Mouse (Mus musculus) intestine, embryonic 16.5 days (tissue): ENCODE data around the gene Smarcc2. TPM values are rescaled to one million over a fixed set of nuclear protein-coding genes. Genes with fewer than 3 reads are reported as not detected.

Source experiments
- ATAC-seq: fragments of 200-750 bp; cut with Nextera tagmentation; 2 replicates; pipeline ENCODE4 v1.8.0; 2017; ENCODE audit warnings: moderate TSS enrichment, moderate library complexity
- H3K27ac ChIP-seq: fragments of 300-500 bp; sonication (generic); 2 replicates; pipeline ENCODE4 v1.5.1; 2014; ENCODE audit warnings: mild to moderate bottlenecking, low read length
- H3K27me3 ChIP-seq: fragments of 300-500 bp; sonication (generic); replicated peaks from 2 replicates; pipeline ENCODE4 v1.6.1; 2014; ENCODE audit warnings: low read length, control low read depth, mixed read lengths; ENCODE audit not compliant: control insufficient read depth, insufficient read depth
- H3K36me3 ChIP-seq: fragments of 300-500 bp; sonication (generic); 2 replicates; pipeline ENCODE4 v1.6.1; 2014; ENCODE audit warnings: low read length, control low read depth; ENCODE audit not compliant: control insufficient read depth, insufficient read depth
- H3K4me1 ChIP-seq: fragments of 300-500 bp; sonication (generic); 2 replicates; pipeline ENCODE4 v1.6.1; 2014; ENCODE audit warnings: low read length, control low read depth, mixed read lengths; ENCODE audit not compliant: control insufficient read depth, insufficient read depth
- H3K4me2 ChIP-seq: fragments of 300-500 bp; sonication (generic); 2 replicates; pipeline ENCODE4 v1.6.1; 2014; ENCODE audit warnings: low read depth, low read length, control low read depth
- H3K4me3 ChIP-seq: fragments of 300-500 bp; sonication (generic); 2 replicates; pipeline ENCODE4 v1.5.1; 2014; ENCODE audit warnings: mild to moderate bottlenecking, low read length
- H3K9ac ChIP-seq: fragments of 300-500 bp; sonication (generic); 2 replicates; pipeline ENCODE4 v1.6.1; 2014; ENCODE audit warnings: low read depth, low read length
- H3K9me3 ChIP-seq: fragments of 300-500 bp; sonication (generic); 2 replicates; pipeline ENCODE4 v1.6.1; 2016; ENCODE audit warnings: low read length, control low read depth; ENCODE audit not compliant: control insufficient read depth
- WGBS: fragments of 180-500 bp; shearing (Covaris S2); extraction: QIAGEN DNeasy Blood & Tissue Kit; methylation state at CpG from one replicate; pipeline ENCODE4 v1.1.7; 2014; 5-methylcytosine and 5-hydroxymethylcytosine counted together
- polyA plus RNA-seq: library from polyadenylated mRNA; unstranded; fragments of >200 nt; fragmentation: Nextera tagmentation; extraction: Ambion mirVana; gene quantifications from 2 replicates; pipeline ENCODE4 v1.2.1, GENCODE M21; 2015

Smarcc2 gene
- 46.6 and 51.1 TPM in 2 replicates for polyA plus RNA-seq

DNA sequence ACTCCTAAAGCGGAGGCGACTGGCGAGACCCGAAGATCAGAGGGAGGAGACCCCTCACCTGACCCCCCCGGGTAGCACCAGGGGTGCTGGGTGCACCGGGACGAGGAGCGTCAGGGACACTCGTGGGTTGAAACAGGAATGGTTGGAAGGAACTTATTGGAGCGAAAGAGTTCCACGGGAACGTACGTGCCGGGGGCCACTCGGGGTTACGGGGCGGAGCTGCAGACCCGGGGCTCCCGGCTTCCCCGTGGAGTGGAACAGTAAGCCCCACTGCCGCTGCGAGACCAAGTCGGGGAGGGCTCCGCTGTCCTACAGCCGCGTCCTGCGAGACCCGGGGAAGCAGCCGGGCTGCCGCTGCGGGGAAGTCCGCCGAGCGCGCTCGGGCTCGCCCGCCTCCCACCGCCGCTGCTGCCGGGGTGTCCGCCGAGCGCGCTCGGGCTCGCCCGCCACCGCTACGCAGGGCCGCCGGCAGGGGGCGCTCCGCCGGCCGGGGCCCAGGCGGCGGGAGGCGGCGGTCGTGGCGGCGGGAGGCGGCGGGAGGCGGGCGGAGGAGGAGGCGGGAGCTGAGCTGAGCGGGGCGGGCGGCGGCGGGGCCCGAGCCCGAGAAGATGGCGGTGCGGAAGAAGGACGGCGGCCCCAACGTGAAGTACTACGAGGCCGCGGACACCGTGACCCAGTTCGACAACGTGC lies at the start of gene Smarcc2:
TSS of gene Smarcc2 (plus strand) at position 530 of the 690 bp plus-strand sequence.
- WGBS = under 1% methylated on average over 80 of the region's 86 CpGs
- H3K9me3 ChIP-seq = no peaks in the 10 kb centered on the region
- H3K9ac ChIP-seq = peak within 1 kb of the TSS; percentile 92
- peak; percentile 86 for ATAC-seq
- no peaks in the 10 kb centered on the region for H3K27me3 ChIP-seq
- H3K4me2 ChIP-seq = peak within 1 kb of the TSS; percentile 72
- peaks cover 11% of the 10 kb centered on the region for H3K36me3 ChIP-seq
- peak within 1 kb of the TSS; percentile 98 for H3K27ac ChIP-seq
- H3K4me1 ChIP-seq = peaks cover 12% of the 10 kb centered on the region; the same call in 1 of the 2 replicates
- peak within 1 kb of the TSS; percentile 92 for H3K4me3 ChIP-seq

DNA sequence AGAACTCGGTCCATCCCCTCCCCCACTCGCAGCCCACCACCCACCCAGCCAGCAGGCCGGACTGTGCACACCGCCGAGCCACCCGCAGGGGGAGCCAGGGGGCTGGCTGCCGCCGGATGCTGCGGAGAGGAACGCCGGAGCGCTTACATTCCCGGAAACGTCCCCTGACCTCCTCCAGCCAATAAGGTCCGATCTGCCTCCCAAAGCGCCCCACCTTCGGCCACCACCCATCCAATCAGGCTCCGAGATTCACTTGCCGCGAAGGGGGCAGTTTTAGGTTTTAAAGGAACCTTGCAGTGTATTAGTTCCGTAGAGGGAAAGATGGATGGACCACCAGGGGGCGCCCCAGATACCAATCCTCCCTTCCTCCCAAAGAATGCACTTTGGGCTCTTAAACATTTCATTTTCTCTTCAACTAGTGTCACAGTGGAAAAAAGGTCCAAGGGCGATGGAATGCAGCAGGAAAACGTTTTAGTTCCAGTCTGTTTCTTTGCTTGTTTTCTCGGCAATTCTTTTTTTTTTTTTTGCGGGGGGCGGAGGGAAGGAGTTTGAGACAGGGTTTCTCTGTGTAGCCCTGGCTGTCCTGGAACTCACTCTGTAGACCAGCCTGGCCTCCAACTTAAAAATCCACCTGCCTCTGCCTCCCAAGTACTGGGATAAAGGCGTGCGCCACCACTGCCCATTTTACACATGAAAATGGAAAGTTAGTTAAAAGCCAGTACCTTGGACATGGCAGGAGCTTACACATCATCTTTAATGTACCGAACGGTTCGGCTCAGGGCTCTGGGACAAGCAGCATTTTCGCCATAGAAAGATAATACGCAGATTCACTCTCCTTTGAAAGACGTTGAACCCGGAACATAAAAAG lies 49.1 kb upstream of the Smarcc2 start:
- H3K27me3 ChIP-seq = no peaks in the 10 kb centered on the region
- ATAC-seq = peak; percentile 90
- H3K4me3 ChIP-seq = peak overlapping the region; percentile 95
- H3K36me3 ChIP-seq = no peaks in the 10 kb centered on the region; the same call in 1 of the 2 replicates
- H3K4me2 ChIP-seq = peak overlapping the region; percentile 95
- WGBS = 5% methylated on average over 36 of the region's 36 CpGs
- H3K27ac ChIP-seq = peak overlapping the region; percentile 95
- peaks cover 32% of the 10 kb centered on the region for H3K4me1 ChIP-seq
- peak overlapping the region; percentile 92 for H3K9ac ChIP-seq
- H3K9me3 ChIP-seq = no peaks in the 10 kb centered on the region

DNA sequence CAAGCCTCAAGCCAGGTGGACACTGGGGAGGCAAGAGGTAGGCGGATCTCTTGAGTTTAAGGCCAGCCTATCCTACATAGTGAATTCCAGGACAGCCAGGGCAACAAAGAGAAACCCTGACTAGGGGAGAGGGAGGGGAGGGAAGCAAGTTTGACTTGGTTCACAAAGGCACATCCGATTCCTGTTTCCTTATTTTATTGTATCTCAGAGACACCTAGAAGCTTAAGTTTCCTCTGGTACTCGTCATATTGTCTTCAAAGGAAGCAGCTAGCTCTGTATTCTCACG lies 48.5 kb upstream of the Smarcc2 start:
- Histone ChIP-seq H3K27me3 (no peaks in the 10 kb centered on the region), H3K36me3 (no peaks in the 10 kb centered on the region; the same call in 1 of the 2 replicates), H3K9me3 (no peaks in the 10 kb centered on the region), H3K9ac (peak overlapping the region; percentile 92), H3K4me1 (peaks cover 32% of the 10 kb centered on the region), H3K4me3 (peak overlapping the region; percentile 95), H3K4me2 (peak overlapping the region; percentile 93), H3K27ac (peak overlapping the region; percentile 95)
- WGBS = 20% methylated on average over 4 of the region's 4 CpGs
- no peak for ATAC-seq

DNA sequence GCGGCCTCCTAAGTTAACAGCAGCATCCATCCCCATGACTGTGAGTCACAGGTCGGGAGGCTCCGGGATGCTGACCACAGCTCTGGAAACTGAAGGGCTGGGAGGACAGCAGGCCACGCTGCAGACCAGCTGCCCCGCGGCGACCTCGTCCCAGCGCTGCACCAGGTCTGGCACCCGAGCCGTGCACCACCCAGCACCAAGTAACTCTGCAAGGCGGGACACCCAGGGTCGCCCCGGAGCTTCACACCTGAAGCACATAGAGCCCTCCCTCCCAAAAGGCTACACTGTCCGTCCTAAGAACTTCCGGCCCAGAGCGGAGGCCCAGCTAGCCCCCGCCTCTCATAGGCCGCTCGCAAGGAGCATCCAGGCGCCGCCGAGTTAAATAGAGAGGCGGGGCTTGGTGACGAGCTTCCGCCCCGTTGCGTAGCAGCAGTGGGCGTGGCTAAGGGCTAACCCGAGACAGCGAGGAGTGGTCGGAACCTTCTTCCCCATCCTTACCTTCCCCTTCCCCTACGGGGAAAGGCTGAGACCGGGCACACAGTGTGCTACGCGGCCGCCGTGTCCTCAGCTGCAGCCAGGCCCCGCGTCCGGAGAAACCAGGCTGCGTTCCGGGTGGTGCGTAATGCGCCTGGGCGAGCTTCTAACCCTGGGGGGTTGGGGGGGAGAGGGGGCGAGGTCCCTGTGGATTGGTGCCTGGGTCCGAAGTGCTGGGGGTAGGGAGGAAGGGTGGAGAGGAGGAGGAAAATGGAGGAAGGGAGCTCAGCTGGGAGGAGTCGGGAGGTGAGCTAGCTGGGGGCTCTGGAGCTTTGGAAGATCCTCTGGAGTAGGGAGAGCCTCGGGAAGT lies 47.6 kb upstream of the Smarcc2 start, which contains the start of the genes Nabp2 and Rnf41:
TSS of gene Nabp2 (minus strand) at position 282 of the 844 bp plus-strand sequence.
TSS of gene Rnf41 (plus strand) at position 447 of the 844 bp plus-strand sequence.
- Histone ChIP-seq H3K4me3 (peak within 1 kb of the TSS; percentile 95), H3K9me3 (no peaks in the 10 kb centered on the region), H3K4me1 (peaks cover 38% of the 10 kb centered on the region), H3K27me3 (no peaks in the 10 kb centered on the region), H3K36me3 (no peaks in the 10 kb centered on the region; the same call in 1 of the 2 replicates), H3K4me2 (peak within 1 kb of the TSS; percentile 93), H3K27ac (peak within 1 kb of the TSS; percentile 97), H3K9ac (peak within 1 kb of the TSS; percentile 92)
- ATAC-seq = peak; percentile 87
- WGBS = 0% methylated on average over 50 of the region's 50 CpGs

DNA sequence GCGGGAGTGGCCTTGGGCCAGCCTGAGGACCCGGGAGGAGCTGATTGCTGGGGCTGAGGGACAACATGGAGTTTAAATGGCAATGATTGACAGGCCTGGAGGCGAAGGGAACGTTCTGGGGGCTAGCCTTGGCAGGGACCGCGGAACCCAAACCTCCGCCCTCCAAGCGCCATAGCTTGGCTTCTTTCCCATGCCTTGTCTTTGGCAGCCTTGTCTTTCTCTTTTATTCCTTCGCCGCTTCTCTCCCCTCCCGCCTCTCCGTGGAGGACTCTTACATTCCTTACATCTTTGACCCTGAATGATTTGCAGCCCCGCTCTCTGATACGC lies 47.0 kb upstream of the Smarcc2 start:
- peak overlapping the region; percentile 93 for H3K4me2 ChIP-seq
- peak overlapping the region; percentile 92 for H3K9ac ChIP-seq
- H3K27me3 ChIP-seq = no peaks in the 10 kb centered on the region
- H3K4me3 ChIP-seq = peak overlapping the region; percentile 95
- ATAC-seq = no peak
- peak overlapping the region; percentile 97 for H3K27ac ChIP-seq
- WGBS = 0% methylated on average over 13 of the region's 14 CpGs
- no peaks in the 10 kb centered on the region for H3K9me3 ChIP-seq
- H3K4me1 ChIP-seq = peaks cover 38% of the 10 kb centered on the region
- peaks cover 4% of the 10 kb centered on the region; the same call in 1 of the 2 replicates for H3K36me3 ChIP-seq

DNA sequence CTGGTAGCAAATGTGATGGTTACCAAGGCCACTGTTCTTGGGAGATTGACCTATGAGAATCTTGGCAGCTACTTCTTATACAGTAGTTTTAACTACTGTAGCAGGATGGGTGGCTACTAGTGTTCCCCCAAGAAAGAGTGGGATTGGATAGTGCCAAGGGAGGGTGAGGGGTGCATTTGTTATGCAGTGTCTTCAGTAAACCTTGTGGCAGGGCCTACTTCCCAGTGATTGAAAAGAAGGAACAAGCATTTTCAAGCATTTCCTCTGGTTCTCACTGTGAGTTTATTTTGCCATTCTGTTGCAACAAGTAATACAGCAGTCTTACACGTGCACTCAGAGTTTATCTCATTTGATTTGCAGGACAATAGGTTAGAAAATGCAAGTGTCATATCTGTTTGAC lies 46.5 kb upstream of the Smarcc2 start:
- peaks cover 38% of the 10 kb centered on the region for H3K4me1 ChIP-seq
- H3K9ac ChIP-seq = peak overlapping the region; percentile 92
- peaks cover 4% of the 10 kb centered on the region; the same call in 1 of the 2 replicates for H3K36me3 ChIP-seq
- no peaks in the 10 kb centered on the region for H3K9me3 ChIP-seq
- H3K27ac ChIP-seq = peak overlapping the region; percentile 97
- no peak for ATAC-seq
- peak overlapping the region; percentile 93 for H3K4me2 ChIP-seq
- 17% methylated on average over 1 of the region's 1 CpGs for WGBS
- peak overlapping the region; percentile 95 for H3K4me3 ChIP-seq
- no peaks in the 10 kb centered on the region for H3K27me3 ChIP-seq

DNA sequence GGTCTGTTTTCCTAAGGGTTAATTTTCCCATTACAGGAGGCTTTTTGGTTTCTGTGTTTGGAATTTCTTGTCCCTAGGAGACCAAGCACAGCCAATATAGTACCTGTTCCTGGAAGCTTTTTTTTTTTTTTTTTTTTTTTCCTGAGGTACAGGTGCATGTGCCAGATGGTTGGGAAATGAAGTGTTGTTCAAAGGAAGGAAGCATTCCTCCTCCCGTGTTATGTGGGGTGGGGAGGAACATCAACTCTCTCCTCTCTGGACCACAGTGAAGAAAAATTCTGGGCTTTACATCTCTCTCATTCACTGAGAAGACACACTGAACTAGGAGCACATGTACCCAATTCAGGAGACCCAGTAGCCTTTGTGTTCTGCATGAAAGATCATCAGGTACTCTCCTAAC lies 46.0 kb upstream of the Smarcc2 start:
- peak overlapping the region; percentile 93 for H3K4me2 ChIP-seq
- no peaks in the 10 kb centered on the region for H3K27me3 ChIP-seq
- WGBS = 52% methylated on average over 1 of the region's 1 CpGs
- H3K27ac ChIP-seq = peak overlapping the region; percentile 76; the same call in 1 of the 2 replicates
- 0 out of 2 replicates have a peak overlapping the region, but pooled peaks have one; percentile 92 for H3K9ac ChIP-seq
- no peak for ATAC-seq
- peaks cover 4% of the 10 kb centered on the region; the same call in 1 of the 2 replicates for H3K36me3 ChIP-seq
- H3K4me3 ChIP-seq = peak overlapping the region; percentile 95; the same call in 1 of the 2 replicates
- no peaks in the 10 kb centered on the region for H3K9me3 ChIP-seq
- peaks cover 38% of the 10 kb centered on the region for H3K4me1 ChIP-seq

DNA sequence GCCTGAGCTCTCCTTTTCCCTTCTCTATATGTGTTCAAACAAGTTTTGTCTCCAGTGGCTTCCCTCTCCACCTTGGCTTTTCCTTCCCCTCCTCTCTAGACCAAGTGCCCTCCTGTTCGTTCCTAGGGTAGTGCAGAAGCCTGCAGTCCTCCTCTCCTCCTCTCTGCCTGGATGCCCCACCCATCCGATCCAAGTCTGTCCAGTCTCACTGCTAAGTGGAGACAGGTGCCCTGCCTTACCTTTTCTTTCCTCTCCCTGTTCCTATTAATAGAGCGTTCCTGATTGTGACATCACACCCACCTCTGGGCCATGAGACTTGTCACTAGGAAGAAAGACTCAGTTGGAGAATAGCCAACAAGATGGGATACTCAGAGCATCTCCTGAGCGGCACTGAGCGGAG lies 44.2 kb upstream of the Smarcc2 start:
- peaks cover 7% of the 10 kb centered on the region; the same call in 1 of the 2 replicates for H3K36me3 ChIP-seq
- H3K27ac ChIP-seq = peak overlapping the region; percentile 56
- no peaks in the 10 kb centered on the region for H3K9me3 ChIP-seq
- H3K9ac ChIP-seq = no peak overlapping the region
- no peak overlapping the region for H3K4me3 ChIP-seq
- no peaks in the 10 kb centered on the region for H3K27me3 ChIP-seq
- 68% methylated on average over 5 of the region's 5 CpGs for WGBS
- peaks cover 31% of the 10 kb centered on the region for H3K4me1 ChIP-seq
- peak; percentile 45 for ATAC-seq
- H3K4me2 ChIP-seq = no peak overlapping the region
